Mouse (Mus musculus): ENCODE results near the gene Gm49325. TPM values are rescaled to one million over a fixed set of nuclear protein-coding genes. Genes with fewer than 3 reads are reported as not detected.
"Not testable (repeated sequence)": the region's sequence is repeated elsewhere in the genome, so short reads cannot be mapped to it uniquely, and the experiment has no call there.

The Gm49325 gene
- polyA plus RNA-seq, 1 experiment from 2014 or later = not detected

DNA sequence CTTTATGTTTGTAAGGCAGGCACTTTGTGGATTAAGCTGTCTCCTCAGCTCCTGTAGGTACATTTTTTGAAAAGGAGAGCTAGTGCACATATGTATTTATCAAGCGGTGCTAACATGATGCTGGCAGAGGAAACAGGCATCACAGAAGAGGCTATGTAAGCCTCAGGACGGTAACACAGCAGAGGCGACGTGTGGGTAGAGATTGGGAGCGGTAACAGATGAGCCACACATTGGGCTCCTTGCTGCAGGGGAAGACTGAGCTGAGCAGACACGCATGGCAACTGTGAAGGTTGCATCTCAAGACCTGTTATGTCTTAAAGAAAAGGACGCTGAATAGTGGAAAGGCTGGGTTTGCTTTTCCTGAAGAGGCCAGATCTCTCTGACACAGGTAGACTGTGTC lies 77.0 kb downstream of the Gm49325 start:
- no peaks in the 10 kb centered on the region for H3K36me3 ChIP-seq (ENCODE audit: control insufficient read depth, insufficient read depth, low read length)
- no peak overlapping the region for H3K27ac ChIP-seq (replicated peaks; ENCODE audit: low read depth, low read length)
- peaks cover 19% of the 10 kb centered on the region for H3K4me1 ChIP-seq (ENCODE audit: control insufficient read depth, insufficient read depth, low read length)
- H3K27me3 ChIP-seq (ENCODE audit: control insufficient read depth, insufficient read depth, low read length) = peaks cover 30% of the 10 kb centered on the region
- no peak overlapping the region for H3K9ac ChIP-seq (ENCODE audit: low read length)
- no peak overlapping the region for H3K4me2 ChIP-seq (ENCODE audit: low read depth, severe bottlenecking)
- H3K4me3 ChIP-seq (ENCODE audit: low read depth, low read length) = no peak overlapping the region
- WGBS = 78% methylated on average over 7 of the region's 7 CpGs
- ATAC-seq (ENCODE audit: insufficient number of reproducible peaks, low FRiP score, low TSS enrichment, low read depth) (no peak), DNase-seq (ENCODE audit: low spot score) (no peak)
- H3K9me3 ChIP-seq (ENCODE audit: control insufficient read depth, low read length) = no peaks in the 10 kb centered on the region

- no peaks in the 10 kb centered on the region for H3K9me3 ChIP-seq (ENCODE audit: control insufficient read depth, low read length)
- DNase-seq (ENCODE audit: low spot score) (peak; percentile 75), ATAC-seq (ENCODE audit: insufficient number of reproducible peaks, low FRiP score, low TSS enrichment, low read depth) (peak; percentile 49; the same call in 1 of the 2 replicates)
- no peak overlapping the region for H3K4me2 ChIP-seq (ENCODE audit: low read depth, severe bottlenecking)
- H3K36me3 ChIP-seq (ENCODE audit: control insufficient read depth, insufficient read depth, low read length) = no peaks in the 10 kb centered on the region
- 20% methylated on average over 8 of the region's 8 CpGs for WGBS
- H3K27me3 ChIP-seq (ENCODE audit: control insufficient read depth, insufficient read depth, low read length) = peaks cover 27% of the 10 kb centered on the region
- H3K27ac ChIP-seq (replicated peaks; ENCODE audit: low read depth, low read length) = no peak overlapping the region
- no peak overlapping the region for H3K4me3 ChIP-seq (ENCODE audit: low read depth, low read length)
- H3K9ac ChIP-seq (ENCODE audit: low read length) = no peak overlapping the region
- H3K4me1 ChIP-seq (ENCODE audit: control insufficient read depth, insufficient read depth, low read length) = peaks cover 14% of the 10 kb centered on the region
Measured at GRCm38 (mm10) chr10:77684181-77684580, 78.2 kb downstream of the Gm49325 start.

DNA sequence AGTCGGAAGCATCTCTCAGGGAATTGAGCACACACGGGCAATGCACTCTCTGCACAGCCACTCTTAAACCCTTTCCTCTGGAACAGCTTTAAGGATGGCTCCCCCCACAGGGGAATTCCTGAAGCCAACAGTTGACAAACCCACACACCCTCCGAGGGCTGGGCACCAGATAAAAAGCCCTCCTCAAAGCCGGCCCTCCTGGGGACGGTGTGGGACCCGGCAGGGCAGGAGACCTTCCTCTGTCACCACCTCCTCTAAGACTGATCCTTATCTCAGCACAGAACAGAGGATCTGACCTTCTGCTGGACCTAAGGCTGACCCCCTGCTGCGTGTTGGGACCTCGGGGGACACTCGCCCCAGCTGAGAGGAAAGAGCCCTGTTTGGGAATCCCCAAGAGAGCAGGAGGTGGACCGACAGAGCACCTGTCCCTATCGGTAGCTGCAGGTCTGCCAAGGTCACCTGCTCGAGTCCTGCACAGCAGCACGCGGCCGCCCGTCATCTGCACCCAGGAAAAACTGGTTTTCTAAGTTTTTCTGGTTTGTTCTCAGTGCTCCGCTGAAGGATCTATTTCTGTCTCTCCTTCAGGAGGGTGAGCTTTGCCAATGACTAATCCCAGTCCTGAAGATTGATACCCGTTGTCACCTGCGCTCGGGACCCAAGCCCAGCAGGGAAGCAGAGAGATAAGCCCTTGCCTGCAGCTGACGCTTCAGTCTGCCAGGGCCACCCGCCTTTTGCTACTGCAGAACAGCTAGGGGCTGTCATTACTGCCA lies 80.1 kb downstream of the Gm49325 start, which contains the start of gene Tspear:
Gene Tspear, plus strand, starts transcription at position 675 of the 770 bp plus-strand sequence.
- DNase-seq (ENCODE audit: low spot score) = no peak
- Histone ChIP-seq H3K9ac (ENCODE audit: low read length) (no peak within 1 kb of the TSS), H3K4me3 (ENCODE audit: low read depth, low read length) (no peak within 1 kb of the TSS), H3K4me2 (ENCODE audit: low read depth, severe bottlenecking) (no peak within 1 kb of the TSS), H3K27ac (replicated peaks; ENCODE audit: low read depth, low read length) (no peak within 1 kb of the TSS), H3K4me1 (ENCODE audit: control insufficient read depth, insufficient read depth, low read length) (peaks cover 14% of the 10 kb centered on the region), H3K9me3 (ENCODE audit: control insufficient read depth, low read length) (no peaks in the 10 kb centered on the region), H3K36me3 (ENCODE audit: control insufficient read depth, insufficient read depth, low read length) (no peaks in the 10 kb centered on the region), H3K27me3 (ENCODE audit: control insufficient read depth, insufficient read depth, low read length) (peaks cover 27% of the 10 kb centered on the region)
- 4% methylated on average over 22 of the region's 22 CpGs for WGBS
- no peak for ATAC-seq (ENCODE audit: insufficient number of reproducible peaks, low FRiP score, low TSS enrichment, low read depth)

- no peak for ATAC-seq (ENCODE audit: insufficient number of reproducible peaks, low FRiP score, low TSS enrichment, low read depth)
- H3K36me3 ChIP-seq (ENCODE audit: control insufficient read depth, insufficient read depth, low read length) = no peaks in the 10 kb centered on the region
- H3K4me1 ChIP-seq (ENCODE audit: control insufficient read depth, insufficient read depth, low read length) = peaks cover 12% of the 10 kb centered on the region
- H3K4me3 ChIP-seq (ENCODE audit: low read depth, low read length) = no peak overlapping the region
- no peaks in the 10 kb centered on the region for H3K9me3 ChIP-seq (ENCODE audit: control insufficient read depth, low read length)
- H3K9ac ChIP-seq (ENCODE audit: low read length) = no peak overlapping the region
- DNase-seq (ENCODE audit: low spot score) = no peak
- H3K4me2 ChIP-seq (ENCODE audit: low read depth, severe bottlenecking) = no peak overlapping the region
- H3K27ac ChIP-seq (replicated peaks; ENCODE audit: low read depth, low read length) = no peak overlapping the region
- H3K27me3 ChIP-seq (ENCODE audit: control insufficient read depth, insufficient read depth, low read length) = peaks cover 27% of the 10 kb centered on the region
- WGBS = 17% methylated on average over 10 of the region's 10 CpGs
Measured at GRCm38 (mm10) chr10:77687021-77687420, 81.0 kb downstream of the Gm49325 start.

DNA sequence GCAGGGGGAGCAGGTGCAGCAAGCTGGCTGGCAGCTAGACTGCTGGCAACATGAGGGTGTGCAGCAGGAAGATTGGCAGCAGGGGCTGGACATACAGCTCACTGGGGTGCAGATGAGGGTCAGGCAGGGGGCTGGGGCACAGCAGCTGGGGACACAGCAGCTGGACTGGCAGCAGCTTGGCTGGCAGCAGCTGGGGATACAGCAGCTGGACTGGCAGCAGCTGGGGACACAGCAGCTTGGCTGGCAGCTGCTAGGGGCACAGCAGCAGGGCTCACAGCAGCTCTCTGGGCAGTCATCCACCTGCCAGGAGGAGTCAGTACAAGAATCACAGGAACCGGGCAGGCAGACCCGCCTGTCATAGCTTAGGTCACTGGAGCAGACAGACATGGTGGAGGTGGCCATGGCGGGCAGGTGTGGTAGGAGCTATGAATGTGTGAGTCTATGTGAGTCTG lies 84.4 kb downstream of the Gm49325 start, which contains the start of gene Gm19402:
Gene Gm19402, minus strand, starts transcription at position 402 of the 452 bp plus-strand sequence.
- WGBS = 69% methylated on average over 3 of the region's 3 CpGs
- H3K4me3 ChIP-seq (ENCODE audit: low read depth, low read length); DNase-seq (ENCODE audit: low spot score); H3K9me3 ChIP-seq (ENCODE audit: control insufficient read depth, low read length); H3K27ac ChIP-seq (replicated peaks; ENCODE audit: low read depth, low read length); H3K4me2 ChIP-seq (ENCODE audit: low read depth, severe bottlenecking); ATAC-seq (ENCODE audit: insufficient number of reproducible peaks, low FRiP score, low TSS enrichment, low read depth); H3K36me3 ChIP-seq (ENCODE audit: control insufficient read depth, insufficient read depth, low read length); H3K9ac ChIP-seq (ENCODE audit: low read length); H3K4me1 ChIP-seq (ENCODE audit: control insufficient read depth, insufficient read depth, low read length): not testable (repeated sequence)
- peaks cover 23% of the 10 kb centered on the region for H3K27me3 ChIP-seq (ENCODE audit: control insufficient read depth, insufficient read depth, low read length)

MicroRNAs within 50 kb of the gene (microRNA counts, 519-probe panel; counts per million panel counts)
- not detected for microRNA mmu-miR-1930

Small RNAs within 50 kb of the gene (microRNA-seq; reads per million reads assigned to microRNA genes)
- 34.5 reads per million, percentile 36 among the genes with 10 or more reads in this experiment for gene Mir1930

Other genes with a start within 250 kb of the Gm49325 start
- 4.0 and 4.9 TPM in 2 replicates for gene Adarb1, start 187.9 kb upstream of the Gm49325 start, polyA plus RNA-seq (2014; fragmentation: Nextera tagmentation; extraction: Ambion mirVana)
- 43.4 and 43.8 TPM in 2 replicates for gene Fam207a, start 90.4 kb upstream of the Gm49325 start, polyA plus RNA-seq (2014; fragmentation: Nextera tagmentation; extraction: Ambion mirVana)
- 0.64 and 0.68 TPM in 2 replicates for gene Itgb2, start 75.9 kb upstream of the Gm49325 start, polyA plus RNA-seq (2014; fragmentation: Nextera tagmentation; extraction: Ambion mirVana)
- 75.5 and 84.6 TPM in 2 replicates for gene Pttg1ip, start 24.5 kb upstream of the Gm49325 start, polyA plus RNA-seq (2014; fragmentation: Nextera tagmentation; extraction: Ambion mirVana)
- gene Sumo3, start 100 bp upstream of the Gm49325 start, polyA plus RNA-seq (2014; fragmentation: Nextera tagmentation; extraction: Ambion mirVana) = 340 and 351 TPM in 2 replicates
- 52.3 and 52.6 TPM in 2 replicates for gene Ube2g2, start 16.1 kb downstream of the Gm49325 start, polyA plus RNA-seq (2014; fragmentation: Nextera tagmentation; extraction: Ambion mirVana)
- 0.45 and 0.84 TPM in 2 replicates for gene Tspear, start 80.4 kb downstream of the Gm49325 start, polyA plus RNA-seq (2014; fragmentation: Nextera tagmentation; extraction: Ambion mirVana)
- not detected in 2 replicates for gene Gm19402, start 84.6 kb downstream of the Gm49325 start, polyA plus RNA-seq (2014; fragmentation: Nextera tagmentation; extraction: Ambion mirVana)
- gene Gm9508, start 91.0 kb downstream of the Gm49325 start, polyA plus RNA-seq (2014; fragmentation: Nextera tagmentation; extraction: Ambion mirVana) = not detected in 2 replicates
- gene Gm10272, start 100.4 kb downstream of the Gm49325 start, polyA plus RNA-seq (2014; fragmentation: Nextera tagmentation; extraction: Ambion mirVana) = not detected in 2 replicates
- gene Gm10024, start 105.3 kb downstream of the Gm49325 start, polyA plus RNA-seq (2014; fragmentation: Nextera tagmentation; extraction: Ambion mirVana) = not detected in 2 replicates
- not detected in 2 replicates for gene Gm10142, start 109.6 kb downstream of the Gm49325 start, polyA plus RNA-seq (2014; fragmentation: Nextera tagmentation; extraction: Ambion mirVana)
- gene Krtap12-1, start 114.4 kb downstream of the Gm49325 start, polyA plus RNA-seq (2014; fragmentation: Nextera tagmentation; extraction: Ambion mirVana) = not detected in 2 replicates
- not detected in 2 replicates for gene Gm10100, start 120.3 kb downstream of the Gm49325 start, polyA plus RNA-seq (2014; fragmentation: Nextera tagmentation; extraction: Ambion mirVana)
- gene Gm18596, start 136.4 kb downstream of the Gm49325 start, polyA plus RNA-seq (2014; fragmentation: Nextera tagmentation; extraction: Ambion mirVana) = not detected in 2 replicates
- not detected in 2 replicates for gene Gm9736, start 145.2 kb downstream of the Gm49325 start, polyA plus RNA-seq (2014; fragmentation: Nextera tagmentation; extraction: Ambion mirVana)
- not detected in 2 replicates for gene Gm3233, start 153.5 kb downstream of the Gm49325 start, polyA plus RNA-seq (2014; fragmentation: Nextera tagmentation; extraction: Ambion mirVana)
- not detected in 2 replicates for gene Gm3238, start 165.1 kb downstream of the Gm49325 start, polyA plus RNA-seq (2014; fragmentation: Nextera tagmentation; extraction: Ambion mirVana)
- not detected in 2 replicates for gene Gm7138, start 170.7 kb downstream of the Gm49325 start, polyA plus RNA-seq (2014; fragmentation: Nextera tagmentation; extraction: Ambion mirVana)
- gene Gm3250, start 176.3 kb downstream of the Gm49325 start, polyA plus RNA-seq (2014; fragmentation: Nextera tagmentation; extraction: Ambion mirVana) = not detected in 2 replicates
- not detected in 2 replicates for gene Gm7137, start 182.0 kb downstream of the Gm49325 start, polyA plus RNA-seq (2014; fragmentation: Nextera tagmentation; extraction: Ambion mirVana)
- gene Gm9639, start 188.9 kb downstream of the Gm49325 start, polyA plus RNA-seq (2014; fragmentation: Nextera tagmentation; extraction: Ambion mirVana) = not detected in 2 replicates
- gene Gm19668, start 192.9 kb downstream of the Gm49325 start, polyA plus RNA-seq (2014; fragmentation: Nextera tagmentation; extraction: Ambion mirVana) = not detected in 2 replicates
- gene Gm9507, start 205.6 kb downstream of the Gm49325 start, polyA plus RNA-seq (2014; fragmentation: Nextera tagmentation; extraction: Ambion mirVana) = not detected in 2 replicates
- gene Gm2696, start 208.5 kb downstream of the Gm49325 start, polyA plus RNA-seq (2014; fragmentation: Nextera tagmentation; extraction: Ambion mirVana) = not detected in 2 replicates
- not detected in 2 replicates for gene Krtap10-4, start 220.9 kb downstream of the Gm49325 start, polyA plus RNA-seq (2014; fragmentation: Nextera tagmentation; extraction: Ambion mirVana)
- not detected in 2 replicates for gene Krtap10-10, start 229.8 kb downstream of the Gm49325 start, polyA plus RNA-seq (2014; fragmentation: Nextera tagmentation; extraction: Ambion mirVana)
- not detected in 2 replicates for gene Gm36176, start 240.6 kb downstream of the Gm49325 start, polyA plus RNA-seq (2014; fragmentation: Nextera tagmentation; extraction: Ambion mirVana)
- gene Gm10318, start 246.7 kb downstream of the Gm49325 start, polyA plus RNA-seq (2014; fragmentation: Nextera tagmentation; extraction: Ambion mirVana) = not detected in 2 replicates